Mouse (Mus musculus): ENCODE measurements around the gene Cog6. TPM values are rescaled to one million over a fixed set of nuclear protein-coding genes. Genes with fewer than 3 reads are reported as not detected.
"Not testable (repeated sequence)": the region's sequence is repeated elsewhere in the genome, so short reads cannot be mapped to it uniquely, and the experiment has no call there.

The Cog6 gene
- polyA plus RNA-seq, 1 experiment: 27.6 TPM

- no peak for DNase-seq (ENCODE audit: low read depth)
These were observed 15.4 kb upstream of the Cog6 start for GRCm38 (mm10) chr3:53032432-53032831.

- no peak for DNase-seq (ENCODE audit: low read depth)
These were observed 14.5 kb upstream of the Cog6 start for GRCm38 (mm10) chr3:53031586-53031985.

GRCm38 (mm10) chr3:53029046-53029445 lies 12.0 kb upstream of the Cog6 start:
- no peak for DNase-seq (ENCODE audit: low read depth)

- no peak for DNase-seq (ENCODE audit: low read depth)
These were observed 10.3 kb upstream of the Cog6 start for GRCm38 (mm10) chr3:53027333-53027732.

GRCm38 (mm10) chr3:53007411-53007810 lies 9.6 kb downstream of the Cog6 start:
- no peak for DNase-seq (ENCODE audit: low read depth)

- no peak for DNase-seq (ENCODE audit: low read depth)
These were observed 12.5 kb downstream of the Cog6 start for GRCm38 (mm10) chr3:53004406-53005114.

- DNase-seq (ENCODE audit: low read depth): no peak
These were observed 15.0 kb downstream of the Cog6 start for GRCm38 (mm10) chr3:53002076-53002475.

- DNase-seq (ENCODE audit: low read depth): no peak
These were observed 17.0 kb downstream of the Cog6 start for GRCm38 (mm10) chr3:52999996-53000395.

GRCm38 (mm10) chr3:52999016-52999744 lies 17.9 kb downstream of the Cog6 start:
- no peak for DNase-seq (ENCODE audit: low read depth)

GRCm38 (mm10) chr3:52997381-52997780 lies 19.7 kb downstream of the Cog6 start:
- DNase-seq (ENCODE audit: low read depth): no peak

GRCm38 (mm10) chr3:52996635-52997034 lies 20.4 kb downstream of the Cog6 start:
- no peak for DNase-seq (ENCODE audit: low read depth)

GRCm38 (mm10) chr3:52994666-52995065 lies 22.4 kb downstream of the Cog6 start:
- no peak for DNase-seq (ENCODE audit: low read depth)

- DNase-seq (ENCODE audit: low read depth): no peak
These were observed 23.7 kb downstream of the Cog6 start for GRCm38 (mm10) chr3:52993296-52993695.

GRCm38 (mm10) chr3:52990041-52990737 lies 26.8 kb downstream of the Cog6 start:
- no peak for DNase-seq (ENCODE audit: low read depth)

- DNase-seq (ENCODE audit: low read depth): not testable (repeated sequence)
These were observed 31.5 kb downstream of the Cog6 start for GRCm38 (mm10) chr3:52985508-52985941.

GRCm38 (mm10) chr3:52983772-52984171 lies 33.3 kb downstream of the Cog6 start:
- DNase-seq (ENCODE audit: low read depth): no peak

GRCm38 (mm10) chr3:52982993-52983392 lies 34.0 kb downstream of the Cog6 start:
- no peak for DNase-seq (ENCODE audit: low read depth)

- DNase-seq (ENCODE audit: low read depth): no peak
These were observed 42.1 kb downstream of the Cog6 start for GRCm38 (mm10) chr3:52974674-52975556.

GRCm38 (mm10) chr3:52972916-52973315 lies 44.1 kb downstream of the Cog6 start:
- DNase-seq (ENCODE audit: low read depth): no peak

GRCm38 (mm10) chr3:52967046-52967445 lies 50.0 kb downstream of the Cog6 start:
- DNase-seq (ENCODE audit: low read depth): no peak

- no peak for DNase-seq (ENCODE audit: low read depth)
These were observed 52.8 kb downstream of the Cog6 start for GRCm38 (mm10) chr3:52964206-52964605.

GRCm38 (mm10) chr3:52963441-52963840 lies 53.6 kb downstream of the Cog6 start:
- DNase-seq (ENCODE audit: low read depth): no peak

Measured in gonadal fat pad, adult 2 months (tissue).